Mouse (Mus musculus) midbrain, embryonic 15.5 days (tissue): Measurements from ENCODE around the gene Vangl1. TPM values are rescaled to one million over a fixed set of nuclear protein-coding genes. Genes with fewer than 3 reads are reported as not detected.

Experiments
- polyA plus RNA-seq: library from polyadenylated mRNA; unstranded; fragments of >200 nt; fragmentation: Nextera tagmentation; extraction: Ambion mirVana; gene quantifications from 2 replicates; pipeline ENCODE4 v1.2.1, GENCODE M21; 2015

The Vangl1 gene
- polyA plus RNA-seq, 1 experiment from 2014 or later, result 7.5 TPM

Other genes starting within 250 kb of the Vangl1 start
- 38.8 and 44.3 TPM in 2 replicates for gene Nhlh2, start 194.6 kb downstream of the Vangl1 start, polyA plus RNA-seq
- gene Casq2, start 118.3 kb downstream of the Vangl1 start, polyA plus RNA-seq, result 0.22 and 0.25 TPM in 2 replicates